Mouse (Mus musculus): Measurements from ENCODE around the gene Tbc1d32.
A peak's percentile ranks its signal among the peaks of the same experiment; 100 is the strongest.

DNA sequence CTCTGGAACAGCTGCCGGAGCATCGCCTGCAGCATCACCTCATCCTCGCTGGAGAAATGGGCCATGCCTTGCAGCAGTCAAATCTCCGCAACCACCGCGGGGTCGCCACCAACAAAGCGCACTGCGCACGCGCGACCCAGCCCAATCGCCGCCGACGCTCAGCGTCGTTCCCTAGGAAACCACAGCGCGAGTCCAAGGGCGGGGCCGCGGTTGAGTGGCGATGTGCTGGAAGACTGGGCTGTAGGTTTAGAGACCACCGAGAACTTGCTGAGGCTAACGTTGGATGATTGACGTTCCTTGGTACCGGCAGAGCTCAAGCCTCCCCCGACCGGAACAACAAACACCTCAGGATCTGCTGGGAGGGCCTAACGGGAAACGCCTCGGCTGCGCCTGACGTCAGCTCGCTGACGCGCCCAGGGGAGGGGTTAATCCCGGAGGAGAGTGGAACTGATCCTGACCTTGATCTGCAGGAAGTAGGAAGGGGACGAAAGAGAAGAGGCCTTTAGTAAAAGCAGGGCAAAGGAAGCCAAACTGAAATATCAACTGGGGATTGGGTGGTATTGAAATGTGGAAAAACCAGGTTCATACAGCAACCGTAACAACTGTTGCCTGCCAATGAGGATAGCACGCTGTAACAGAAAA, at the start of gene Tbc1d32:
- no peak for TF ChIP-seq CTCF (IDR thresholded peaks at IDR 0.05; ENCODE audit: control insufficient read depth, insufficient read depth, low read length)
- peak; percentile 49; the same call in 1 of the 2 replicates for TF ChIP-seq POLR2A (IDR thresholded peaks at IDR 0.05; ENCODE audit: borderline replicate concordance, control insufficient read depth, low read depth, low read length)
